Mouse (Mus musculus): ENCODE data around the gene Cep295. TPM values are rescaled to one million over a fixed set of nuclear protein-coding genes. Genes with fewer than 3 reads are reported as not detected.
"Not testable (repeated sequence)": the region's sequence is repeated elsewhere in the genome, so short reads cannot be mapped to it uniquely, and the experiment has no call there.

The Cep295 gene
- polyA plus RNA-seq, 1 experiment from 2014 or later, result 24.8 TPM

- not testable (repeated sequence) for H3K4me3 ChIP-seq (ENCODE audit: low read depth, low read length); H3K27me3 ChIP-seq (ENCODE audit: control insufficient read depth, insufficient read depth, low read length); H3K4me1 ChIP-seq (replicated peaks; ENCODE audit: control insufficient read depth, insufficient read depth, low read length); H3K4me2 ChIP-seq (replicated peaks; ENCODE audit: low read depth, low read length); DNase-seq (ENCODE audit: low spot score); H3K36me3 ChIP-seq (ENCODE audit: control insufficient read depth, insufficient read depth, low read length); H3K27ac ChIP-seq (ENCODE audit: low read depth, low read length); ATAC-seq (ENCODE audit: low FRiP score); H3K9ac ChIP-seq (ENCODE audit: low read depth, low read length); H3K9me3 ChIP-seq (ENCODE audit: control insufficient read depth, low read length)
- 74% methylated on average over 6 of the region's 6 CpGs for WGBS
Observed at GRCm38 (mm10) chr9:15302006-15302405, 55.6 kb downstream of the Cep295 start.

- Histone ChIP-seq H3K27ac (ENCODE audit: low read depth, low read length) (no peak overlapping the region), H3K9me3 (ENCODE audit: control insufficient read depth, low read length) (no peaks in the 10 kb centered on the region), H3K36me3 (ENCODE audit: control insufficient read depth, insufficient read depth, low read length) (no peaks in the 10 kb centered on the region), H3K4me3 (ENCODE audit: low read depth, low read length) (no peak overlapping the region), H3K9ac (ENCODE audit: low read depth, low read length) (no peak overlapping the region), H3K27me3 (ENCODE audit: control insufficient read depth, insufficient read depth, low read length) (no peaks in the 10 kb centered on the region), H3K4me2 (replicated peaks; ENCODE audit: low read depth, low read length) (no peak overlapping the region), H3K4me1 (replicated peaks; ENCODE audit: control insufficient read depth, insufficient read depth, low read length) (no peaks in the 10 kb centered on the region)
- no peak for DNase-seq (ENCODE audit: low spot score)
- WGBS, result 66% methylated on average over 6 of the region's 6 CpGs
- ATAC-seq (ENCODE audit: low FRiP score), result no peak
Observed at GRCm38 (mm10) chr9:15301399-15301798, 56.2 kb downstream of the Cep295 start.

DNA sequence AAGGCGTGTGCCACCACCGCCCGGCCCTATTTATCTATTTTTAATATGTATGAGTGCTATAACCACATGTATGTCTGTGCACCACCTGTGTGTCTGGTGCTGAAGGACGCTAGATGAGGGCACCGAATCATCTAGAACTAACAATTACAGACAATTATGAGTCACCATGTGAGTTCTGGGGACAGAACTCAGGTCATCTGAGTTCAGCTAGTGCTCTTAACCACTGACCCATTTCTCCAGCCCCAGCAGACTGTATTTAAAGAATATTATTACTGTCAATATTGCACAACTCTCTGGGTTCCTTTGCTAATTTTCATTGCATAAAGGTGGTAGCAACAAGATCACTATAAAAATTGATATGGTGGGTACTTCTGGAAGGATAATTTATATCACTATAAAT lies 57.5 kb downstream of the Cep295 start:
- Histone ChIP-seq H3K4me2 (replicated peaks; ENCODE audit: low read depth, low read length) (no peak overlapping the region), H3K36me3 (ENCODE audit: control insufficient read depth, insufficient read depth, low read length) (no peaks in the 10 kb centered on the region), H3K27ac (ENCODE audit: low read depth, low read length) (no peak overlapping the region), H3K9ac (ENCODE audit: low read depth, low read length) (no peak overlapping the region), H3K4me3 (ENCODE audit: low read depth, low read length) (no peak overlapping the region), H3K27me3 (ENCODE audit: control insufficient read depth, insufficient read depth, low read length) (no peaks in the 10 kb centered on the region), H3K4me1 (replicated peaks; ENCODE audit: control insufficient read depth, insufficient read depth, low read length) (no peaks in the 10 kb centered on the region), H3K9me3 (ENCODE audit: control insufficient read depth, low read length) (no peaks in the 10 kb centered on the region)
- 81% methylated on average over 5 of the region's 5 CpGs for WGBS
- ATAC-seq (ENCODE audit: low FRiP score) (no peak), DNase-seq (ENCODE audit: low spot score) (no peak)

GRCm38 (mm10) chr9:15298451-15298850 lies 59.1 kb downstream of the Cep295 start:
- Histone ChIP-seq H3K9me3 (ENCODE audit: control insufficient read depth, low read length) (no peaks in the 10 kb centered on the region), H3K36me3 (ENCODE audit: control insufficient read depth, insufficient read depth, low read length) (no peaks in the 10 kb centered on the region), H3K9ac (ENCODE audit: low read depth, low read length) (no peak overlapping the region), H3K4me3 (ENCODE audit: low read depth, low read length) (no peak overlapping the region), H3K27ac (ENCODE audit: low read depth, low read length) (no peak overlapping the region), H3K4me2 (replicated peaks; ENCODE audit: low read depth, low read length) (no peak overlapping the region), H3K27me3 (ENCODE audit: control insufficient read depth, insufficient read depth, low read length) (no peaks in the 10 kb centered on the region), H3K4me1 (replicated peaks; ENCODE audit: control insufficient read depth, insufficient read depth, low read length) (no peaks in the 10 kb centered on the region)
- DNase-seq (ENCODE audit: low spot score) (no peak), ATAC-seq (ENCODE audit: low FRiP score) (no peak)
- WGBS, result 75% methylated on average over 2 of the region's 2 CpGs

- Histone ChIP-seq H3K36me3 (ENCODE audit: control insufficient read depth, insufficient read depth, low read length) (no peaks in the 10 kb centered on the region), H3K4me3 (ENCODE audit: low read depth, low read length) (no peak overlapping the region), H3K27me3 (ENCODE audit: control insufficient read depth, insufficient read depth, low read length) (no peaks in the 10 kb centered on the region), H3K9ac (ENCODE audit: low read depth, low read length) (no peak overlapping the region), H3K4me2 (replicated peaks; ENCODE audit: low read depth, low read length) (no peak overlapping the region), H3K27ac (ENCODE audit: low read depth, low read length) (no peak overlapping the region), H3K4me1 (replicated peaks; ENCODE audit: control insufficient read depth, insufficient read depth, low read length) (no peaks in the 10 kb centered on the region), H3K9me3 (ENCODE audit: control insufficient read depth, low read length) (no peaks in the 10 kb centered on the region)
- ATAC-seq (ENCODE audit: low FRiP score) (no peak), DNase-seq (ENCODE audit: low spot score) (no peak)
- 94% methylated on average over 7 of the region's 7 CpGs for WGBS
Observed at GRCm38 (mm10) chr9:15297112-15297511, 60.5 kb downstream of the Cep295 start.

GRCm38 (mm10) chr9:15289251-15289650 lies 68.3 kb downstream of the Cep295 start:
- DNase-seq (ENCODE audit: low spot score) (no peak), ATAC-seq (ENCODE audit: low FRiP score) (no peak)
- WGBS, result 92% methylated on average over 6 of the region's 6 CpGs
- no peak overlapping the region for H3K4me3 ChIP-seq (ENCODE audit: low read depth, low read length)
- no peak overlapping the region for H3K27ac ChIP-seq (ENCODE audit: low read depth, low read length)
- no peaks in the 10 kb centered on the region for H3K36me3 ChIP-seq (ENCODE audit: control insufficient read depth, insufficient read depth, low read length)
- no peaks in the 10 kb centered on the region for H3K27me3 ChIP-seq (ENCODE audit: control insufficient read depth, insufficient read depth, low read length)
- H3K4me1 ChIP-seq (replicated peaks; ENCODE audit: control insufficient read depth, insufficient read depth, low read length), result no peaks in the 10 kb centered on the region
- H3K9ac ChIP-seq (ENCODE audit: low read depth, low read length), result no peak overlapping the region
- no peaks in the 10 kb centered on the region for H3K9me3 ChIP-seq (ENCODE audit: control insufficient read depth, low read length)
- no peak overlapping the region for H3K4me2 ChIP-seq (replicated peaks; ENCODE audit: low read depth, low read length)

DNA sequence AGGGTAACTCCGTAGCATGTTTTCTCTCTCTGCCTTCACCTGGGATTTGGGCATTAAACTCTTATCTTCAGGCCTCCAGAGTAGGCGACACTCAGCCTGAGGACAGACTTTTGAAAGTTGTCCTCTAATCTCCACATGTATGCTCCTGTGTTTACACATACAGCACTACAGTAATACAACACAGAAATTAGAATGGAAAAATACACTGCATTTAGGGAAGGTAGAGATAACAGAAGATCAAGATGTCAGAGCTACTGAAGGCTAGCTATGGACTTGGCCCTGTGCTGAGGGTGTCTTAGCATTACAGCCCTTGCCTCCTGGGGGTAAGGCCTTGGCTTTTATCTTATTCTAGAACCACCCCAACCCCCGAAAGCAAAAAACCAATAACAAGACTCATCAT lies 69.2 kb downstream of the Cep295 start:
- ATAC-seq (ENCODE audit: low FRiP score) (no peak), DNase-seq (ENCODE audit: low spot score) (no peak)
- Histone ChIP-seq H3K36me3 (ENCODE audit: control insufficient read depth, insufficient read depth, low read length) (no peaks in the 10 kb centered on the region), H3K9ac (ENCODE audit: low read depth, low read length) (no peak overlapping the region), H3K27ac (ENCODE audit: low read depth, low read length) (no peak overlapping the region), H3K27me3 (ENCODE audit: control insufficient read depth, insufficient read depth, low read length) (no peaks in the 10 kb centered on the region), H3K4me3 (ENCODE audit: low read depth, low read length) (no peak overlapping the region), H3K4me1 (replicated peaks; ENCODE audit: control insufficient read depth, insufficient read depth, low read length) (no peaks in the 10 kb centered on the region), H3K9me3 (ENCODE audit: control insufficient read depth, low read length) (no peaks in the 10 kb centered on the region), H3K4me2 (replicated peaks; ENCODE audit: low read depth, low read length) (no peak overlapping the region)
- 86% methylated on average over 3 of the region's 3 CpGs for WGBS

GRCm38 (mm10) chr9:15287846-15288245 lies 69.7 kb downstream of the Cep295 start:
- no peak overlapping the region for H3K4me2 ChIP-seq (replicated peaks; ENCODE audit: low read depth, low read length)
- no peaks in the 10 kb centered on the region for H3K9me3 ChIP-seq (ENCODE audit: control insufficient read depth, low read length)
- ATAC-seq (ENCODE audit: low FRiP score) (no peak), DNase-seq (ENCODE audit: low spot score) (no peak)
- H3K4me3 ChIP-seq (ENCODE audit: low read depth, low read length), result no peak overlapping the region
- H3K9ac ChIP-seq (ENCODE audit: low read depth, low read length), result no peak overlapping the region
- H3K27ac ChIP-seq (ENCODE audit: low read depth, low read length), result no peak overlapping the region
- 55% methylated on average over 6 of the region's 6 CpGs for WGBS
- H3K4me1 ChIP-seq (replicated peaks; ENCODE audit: control insufficient read depth, insufficient read depth, low read length), result no peaks in the 10 kb centered on the region
- H3K27me3 ChIP-seq (ENCODE audit: control insufficient read depth, insufficient read depth, low read length), result no peaks in the 10 kb centered on the region
- H3K36me3 ChIP-seq (ENCODE audit: control insufficient read depth, insufficient read depth, low read length), result no peaks in the 10 kb centered on the region

GRCm38 (mm10) chr9:15285443-15285842 lies 72.1 kb downstream of the Cep295 start:
- 70% methylated on average over 3 of the region's 3 CpGs for WGBS
- H3K4me2 ChIP-seq (replicated peaks; ENCODE audit: low read depth, low read length), result no peak overlapping the region
- H3K9me3 ChIP-seq (ENCODE audit: control insufficient read depth, low read length), result no peaks in the 10 kb centered on the region
- H3K27me3 ChIP-seq (ENCODE audit: control insufficient read depth, insufficient read depth, low read length), result no peaks in the 10 kb centered on the region
- ATAC-seq (ENCODE audit: low FRiP score) (no peak), DNase-seq (ENCODE audit: low spot score) (no peak)
- H3K4me3 ChIP-seq (ENCODE audit: low read depth, low read length), result no peak overlapping the region
- H3K36me3 ChIP-seq (ENCODE audit: control insufficient read depth, insufficient read depth, low read length), result no peaks in the 10 kb centered on the region
- no peak overlapping the region for H3K9ac ChIP-seq (ENCODE audit: low read depth, low read length)
- 0 out of 2 replicates have a peak, but pooled peaks cover 3% of the 10 kb centered on the region for H3K4me1 ChIP-seq (replicated peaks; ENCODE audit: control insufficient read depth, insufficient read depth, low read length)
- H3K27ac ChIP-seq (ENCODE audit: low read depth, low read length), result no peak overlapping the region
